ENCODE assay signal across 8 mouse cellular contexts in the genomic region with DNA sequence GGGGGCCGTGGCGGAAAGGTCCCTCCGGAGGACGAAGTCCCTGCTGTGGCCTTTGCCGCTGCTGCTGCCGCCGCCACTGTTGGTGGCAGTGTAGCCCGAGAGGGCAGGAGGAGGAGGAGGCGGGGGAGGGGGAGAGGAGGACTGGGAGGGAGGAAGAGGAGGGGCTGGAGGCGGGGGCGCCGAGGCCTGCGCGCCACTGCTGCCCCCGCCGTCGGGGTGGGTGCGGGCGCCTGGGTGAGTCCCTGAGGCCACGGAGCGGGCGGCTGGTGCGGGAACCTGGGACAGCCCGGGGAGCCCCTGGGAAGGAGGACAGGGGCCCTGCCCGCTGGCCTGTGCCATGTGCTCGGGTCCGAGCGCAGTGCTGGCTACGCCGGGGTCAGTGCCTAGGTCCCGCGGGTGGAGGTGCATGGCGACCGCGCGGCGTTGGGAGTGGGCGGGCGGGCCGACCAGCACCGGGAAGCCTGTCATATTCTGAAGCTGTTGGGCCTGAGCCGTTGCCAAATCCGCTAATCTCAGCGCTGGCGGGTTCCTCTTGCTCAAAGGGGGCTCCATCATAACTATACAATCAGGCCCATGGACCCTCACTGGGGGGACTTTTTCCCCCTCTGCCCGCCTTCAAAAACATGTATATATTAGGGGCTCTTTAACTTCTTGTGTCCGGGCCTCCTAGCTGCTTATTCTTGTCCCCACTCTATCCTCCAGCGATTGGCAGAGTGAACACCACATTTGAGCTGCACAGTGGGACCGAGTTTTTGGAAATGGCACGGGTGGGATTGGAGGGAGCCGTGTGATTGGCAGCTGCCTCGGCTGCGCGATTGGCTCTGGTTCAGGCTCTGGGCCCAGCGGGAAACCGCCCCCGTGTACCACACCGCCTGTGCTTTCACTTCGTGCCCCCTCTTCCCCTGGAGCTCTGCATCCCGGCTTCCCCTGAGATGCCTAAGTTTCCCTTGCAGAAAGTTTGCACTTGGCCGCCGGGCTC. TPM values are rescaled to one million over a fixed set of nuclear protein-coding genes. Genes with fewer than 3 reads are reported as not detected.
DNase-seq lines count a peak whose midpoint lies in the region; ATAC-seq and TF ChIP-seq lines count a peak whose summit lies in the region.

Gene Zic5, minus strand, starts transcription at position 915 of the 979 bp plus-strand sequence.

- peaks cover 89% of the 10 kb centered on the region for H3K27me3 ChIP-seq in hindbrain, embryonic 14.5 days (ENCODE audit: control insufficient read depth, insufficient read depth, low read length)
- peaks cover 81% of the 10 kb centered on the region for H3K27me3 ChIP-seq in midbrain, embryonic 14.5 days (ENCODE audit: control insufficient read depth, insufficient read depth, low read length)

- no peaks in the 10 kb centered on the region for H3K9me3 ChIP-seq in hindbrain, embryonic 14.5 days (ENCODE audit: control insufficient read depth, low read length)
- no peaks in the 10 kb centered on the region for H3K9me3 ChIP-seq in midbrain, embryonic 14.5 days (ENCODE audit: control insufficient read depth, low read length)

- peak; percentile 42 for DNase-seq in layer of hippocampus, adult 11-12 months (ENCODE audit: low spot score)
- no peak for DNase-seq in layer of hippocampus, postnatal 36 days
- DNase-seq in Muller cell, postnatal 12 days (ENCODE audit: inconsistent ontology term), result peak; percentile 92
- peak; percentile 60 for DNase-seq in hindbrain, embryonic 14.5 days (ENCODE audit: low spot score)
- DNase-seq in midbrain, embryonic 14.5 days, result peak; percentile 80
- no peak for DNase-seq in urinary bladder, postnatal 10 days (ENCODE audit: low spot score)

- peak within 1 kb of the TSS; percentile 24 for H3K4me3 ChIP-seq in cortical plate, adult 2 months (ENCODE audit: insufficient read depth, low read length)
- peak within 1 kb of the TSS; percentile 48 for H3K4me3 ChIP-seq in hindbrain, embryonic 14.5 days (replicated peaks; ENCODE audit: low read length)
- peak within 1 kb of the TSS; percentile 50 for H3K4me3 ChIP-seq in midbrain, embryonic 14.5 days (replicated peaks; ENCODE audit: low read depth, low read length)

- ATAC-seq in hindbrain, embryonic 14.5 days (ENCODE audit: low FRiP score), result peak; percentile 81
- ATAC-seq in midbrain, embryonic 14.5 days (ENCODE audit: low FRiP score, low TSS enrichment), result peak; percentile 74
- no peak for ATAC-seq in megakaryocyte-erythroid progenitor cell, adult 5-6 weeks (replicated peaks; ENCODE audit: low FRiP score, low TSS enrichment, poor library complexity, severe bottlenecking)

- peak within 1 kb of the TSS; percentile 74 for H3K9ac ChIP-seq in hindbrain, embryonic 14.5 days
- peak within 1 kb of the TSS; percentile 77 for H3K9ac ChIP-seq in midbrain, embryonic 14.5 days (replicated peaks; ENCODE audit: low read length)

- no peaks in the 10 kb centered on the region for H3K36me3 ChIP-seq in hindbrain, embryonic 14.5 days (replicated peaks; ENCODE audit: control insufficient read depth, insufficient read depth)
- no peaks in the 10 kb centered on the region for H3K36me3 ChIP-seq in midbrain, embryonic 14.5 days (ENCODE audit: control insufficient read depth, insufficient read depth, low read length)

- H3K4me1 ChIP-seq in cortical plate, adult 2 months (ENCODE audit: control insufficient read depth, insufficient read depth, low read length), result no peaks in the 10 kb centered on the region
- H3K4me1 ChIP-seq in hindbrain, embryonic 14.5 days (replicated peaks; ENCODE audit: control insufficient read depth, insufficient read depth, low read length), result peaks cover 12% of the 10 kb centered on the region; the same call in 1 of the 2 replicates
- peaks cover 9% of the 10 kb centered on the region; the same call in 1 of the 2 replicates for H3K4me1 ChIP-seq in midbrain, embryonic 14.5 days (ENCODE audit: control insufficient read depth, insufficient read depth, low read length)

- peak; percentile 35; the same call in 1 of the 2 replicates for TF ChIP-seq POLR2A in cortical plate, adult 2 months (IDR thresholded peaks at IDR 0.05; ENCODE audit: extremely low read depth, insufficient read depth, low read length)

- under 1% methylated on average over 54 of the region's 62 CpGs for WGBS in hindbrain, embryonic 14.5 days
- WGBS in midbrain, embryonic 14.5 days, result under 1% methylated on average over 60 of the region's 62 CpGs

- peak within 1 kb of the TSS; percentile 93 for H3K27ac ChIP-seq in cortical plate, adult 2 months (ENCODE audit: insufficient read depth, low read length)
- H3K27ac ChIP-seq in hindbrain, embryonic 14.5 days, result peak within 1 kb of the TSS; percentile 90
- H3K27ac ChIP-seq in midbrain, embryonic 14.5 days (replicated peaks; ENCODE audit: low read depth, low read length), result peak within 1 kb of the TSS; percentile 89

- peak within 1 kb of the TSS; percentile 64 for H3K4me2 ChIP-seq in hindbrain, embryonic 14.5 days (replicated peaks)
- peak within 1 kb of the TSS; percentile 67 for H3K4me2 ChIP-seq in midbrain, embryonic 14.5 days (ENCODE audit: low read length)

- TF ChIP-seq CTCF in cortical plate, adult 2 months (IDR thresholded peaks at IDR 0.05; ENCODE audit: extremely low read depth, insufficient read depth, low read length), result no peak

RNA-seq across cellular contexts. Expression of gene Zic5, which starts in this region (rescaled TPM):
- 1 to 10 TPM; 2.3 to 4.6 TPM for total RNA-seq in layer of hippocampus, postnatal 36 days (2021)
- 2.8 and 3.3 TPM in 2 replicates for polyA plus RNA-seq in cortical plate, adult 2 months (2012; rRNA removed)
- 11.6 and 14.0 TPM in 2 replicates for polyA plus RNA-seq in hindbrain, embryonic 14.5 days (2014; fragmentation: Nextera tagmentation; extraction: Ambion mirVana)
- polyA plus RNA-seq in midbrain, embryonic 14.5 days (2014; fragmentation: Nextera tagmentation; extraction: Ambion mirVana), result 9.9 and 14.9 TPM in 2 replicates
- total RNA-seq in megakaryocyte-erythroid progenitor cell, adult 5-6 weeks (2014; fragmentation: Nextera tagmentation), result not detected in 2 replicates
- not detected in 2 replicates for total RNA-seq in megakaryocyte-erythroid progenitor cell, adult 5-6 weeks (2017)

Comparison
In these comparisons a context has a peak if more than half of its experiments do, and no peak if none do; other contexts are left out.
1. DNase-seq: peak in layer of hippocampus, adult 11-12 months (single experiment), Muller cell, postnatal 12 days (single experiment), hindbrain, embryonic 14.5 days (single experiment) and midbrain, embryonic 14.5 days (single experiment); none in layer of hippocampus, postnatal 36 days (0 of 2) and urinary bladder, postnatal 10 days (single experiment).
2. Peak in every context shown above with its lines, with median percentiles within 50 percentile points of each other: H3K27ac ChIP-seq and H3K4me3 ChIP-seq.